Mouse (Mus musculus) limb, embryonic 14.5 days (tissue): ENCODE results near the gene Stat5a. TPM values are rescaled to one million over a fixed set of nuclear protein-coding genes. Genes with fewer than 3 reads are reported as not detected.

Experiments
- ATAC-seq: fragments of 200-750 bp; cut with Nextera tagmentation; 2 replicates; pipeline ENCODE4 v1.8.0; 2017; ENCODE audit warnings: low read depth, moderate number of reproducible peaks, moderate TSS enrichment; ENCODE audit not compliant: low FRiP score
- DNase-seq: peaks from one replicate; pipeline ENCODE4 v3.0.0-alpha.2; 2015; ENCODE audit warnings: low spot score
- H3K27ac ChIP-seq: fragments of 300-500 bp; sonication (generic); replicated peaks from 2 replicates; pipeline ENCODE4 v1.5.1; 2014; ENCODE audit warnings: low read depth, mild to moderate bottlenecking, low read length, moderate library complexity, mixed read lengths
- H3K27me3 ChIP-seq: fragments of 300-500 bp; sonication (generic); 2 replicates; pipeline ENCODE4 v1.6.1; 2014; ENCODE audit warnings: low read length, mixed read lengths; ENCODE audit not compliant: control insufficient read depth, insufficient read depth
- H3K36me3 ChIP-seq: fragments of 300-500 bp; sonication (generic); 2 replicates; pipeline ENCODE4 v1.6.1; 2014; ENCODE audit warnings: mild to moderate bottlenecking, low read length, moderate library complexity, mixed read lengths; ENCODE audit not compliant: control insufficient read depth, insufficient read depth
- H3K4me1 ChIP-seq: fragments of 300-500 bp; sonication (generic); 2 replicates; pipeline ENCODE4 v1.6.1; 2014; ENCODE audit warnings: antibody characterized with exemption, low read length, mixed read lengths; ENCODE audit not compliant: control insufficient read depth, insufficient read depth
- H3K4me2 ChIP-seq: fragments of 300-500 bp; sonication (generic); replicated peaks from 2 replicates; pipeline ENCODE4 v1.6.1; 2014; ENCODE audit warnings: low read depth, mild to moderate bottlenecking, low read length, moderate library complexity; ENCODE audit not compliant: severe bottlenecking
- H3K4me3 ChIP-seq: fragments of 300-500 bp; sonication (generic); replicated peaks from 2 replicates; pipeline ENCODE4 v1.5.1; 2014; ENCODE audit warnings: low read length
- H3K9ac ChIP-seq: fragments of 300-500 bp; sonication (generic); 2 replicates; pipeline ENCODE4 v1.6.1; 2014; ENCODE audit warnings: mild to moderate bottlenecking, low read depth, low read length, moderate library complexity; ENCODE audit not compliant: severe bottlenecking
- H3K9me3 ChIP-seq: fragments of 300-500 bp; sonication (generic); 2 replicates; pipeline ENCODE4 v1.6.1; 2016; ENCODE audit warnings: low read length; ENCODE audit not compliant: control insufficient read depth
- POLR2A ChIP-seq: fragments of 200-500 bp; IDR thresholded peaks from 2 replicates; pipeline ENCODE4 v1.8.0; 2012; ENCODE audit warnings: inconsistent platforms, mild to moderate bottlenecking, moderate library complexity, borderline replicate concordance; ENCODE audit not compliant: insufficient read depth, insufficient read length; ENCODE audit errors: extremely low read depth
- WGBS: fragments of 180-500 bp; shearing (Covaris S2); extraction: QIAGEN DNeasy Blood & Tissue Kit; methylation state at CpG from one replicate; pipeline ENCODE4 v1.1.7; 2014; 5-methylcytosine and 5-hydroxymethylcytosine counted together
- polyA plus RNA-seq, 2 experiments: library from polyadenylated mRNA; depleted of rRNA in 1 of 2; stranded (reverse) in 1 of 2; unstranded in 1 of 2; fragments of >200 nt; fragmentation: Nextera tagmentation in 1 of 2; extraction: Ambion mirVana in 1 of 2; gene quantifications; 2 replicates each; pipeline versions ENCODE4 v1.2.1 to v1.2.3; 2012 to 2014

Gene Stat5a
- polyA plus RNA-seq, 2 experiments: 7.8 to 8.0 TPM

DNA sequence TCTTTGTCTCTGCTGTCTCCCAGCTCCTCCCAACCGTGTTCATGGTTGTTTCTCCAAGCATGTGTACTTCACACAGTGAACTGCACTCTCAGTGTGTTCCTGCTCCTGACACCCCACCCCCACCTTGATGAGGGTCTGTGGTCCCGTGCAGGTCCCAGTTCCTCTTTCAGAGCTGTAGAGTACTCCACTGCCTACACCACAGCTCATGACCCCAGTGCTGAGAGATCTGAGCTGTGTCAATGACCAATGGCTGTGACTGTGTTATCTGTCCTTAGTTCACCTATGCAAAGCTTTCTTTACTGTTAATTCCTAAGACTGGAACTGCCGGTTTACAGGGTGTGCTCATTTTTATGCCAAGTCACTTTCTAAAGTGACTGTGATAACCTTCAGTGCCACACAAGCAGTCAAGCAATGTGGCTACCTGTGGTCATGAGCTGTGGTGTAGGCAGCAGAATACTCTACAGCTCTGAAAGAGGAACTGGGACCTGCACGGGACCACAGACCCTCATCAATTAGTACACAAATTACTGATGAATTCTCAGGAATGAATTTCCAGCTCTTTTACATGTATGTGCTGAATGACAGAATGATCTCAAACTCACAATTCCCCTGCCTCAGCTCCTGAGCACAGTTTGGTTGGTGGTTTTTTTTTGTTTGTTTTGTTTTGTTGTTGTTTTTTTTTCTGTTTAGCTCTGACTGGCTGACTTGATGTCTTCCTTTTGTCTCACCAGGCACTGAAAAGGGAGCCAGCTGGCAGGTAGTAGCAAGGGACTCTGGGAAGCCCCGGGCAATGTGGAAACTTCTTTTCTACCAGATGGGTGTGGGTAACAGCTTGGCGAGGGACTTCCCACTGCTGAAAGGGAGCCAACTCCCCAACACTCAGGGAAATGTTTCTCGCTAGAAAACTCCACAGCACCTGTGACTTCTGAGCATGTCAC is 38.4 kb downstream of the Stat5a start:
- Histone ChIP-seq H3K27me3 (no peaks in the 10 kb centered on the region), H3K36me3 (peaks cover 70% of the 10 kb centered on the region), H3K27ac (no peak overlapping the region)

DNA sequence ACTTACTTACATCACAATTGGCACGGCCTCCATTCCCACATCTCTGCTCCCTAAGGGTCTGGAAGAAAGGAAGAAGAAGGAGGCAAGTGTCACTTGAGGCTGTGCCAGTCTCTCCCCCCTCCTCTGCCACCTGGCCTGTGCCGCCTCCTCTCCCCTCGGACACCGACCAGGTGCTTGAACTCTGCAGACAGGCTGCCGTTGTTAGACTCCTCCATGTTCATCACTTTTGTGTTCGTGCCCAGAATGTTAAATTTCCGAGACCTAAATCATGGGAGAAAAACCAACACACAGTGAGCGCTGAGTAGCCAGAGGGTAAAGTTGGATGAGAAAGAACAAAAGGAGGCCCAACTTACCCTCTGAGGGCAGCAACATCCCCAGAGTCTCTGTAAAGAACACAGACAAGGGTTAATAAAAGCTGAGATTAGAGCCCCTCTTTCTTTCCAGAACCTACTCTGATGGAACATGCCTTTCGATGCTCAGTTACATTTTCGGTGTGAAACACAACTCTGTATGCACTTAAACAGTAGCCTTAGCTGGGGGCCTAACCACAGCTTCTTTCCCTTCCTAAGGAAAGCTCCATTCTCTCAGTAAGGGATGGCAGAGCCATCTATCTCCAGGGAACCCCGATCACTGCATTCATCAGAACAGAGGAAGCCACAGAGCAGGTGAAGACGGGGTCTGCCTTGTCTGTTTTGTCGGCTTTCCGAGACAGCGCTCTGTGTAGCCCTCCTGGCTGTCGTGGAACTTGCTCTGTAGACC is 39.5 kb downstream of the Stat5a start:
- no peak overlapping the region for H3K4me3 ChIP-seq
- no peak for TF ChIP-seq POLR2A
- no peak overlapping the region for H3K27ac ChIP-seq
- H3K9me3 ChIP-seq: no peaks in the 10 kb centered on the region
- DNase-seq (no peak), ATAC-seq (no peak)
- H3K9ac ChIP-seq: no peak overlapping the region
- WGBS: 83% methylated on average over 16 of the region's 16 CpGs
- H3K4me1 ChIP-seq: no peaks in the 10 kb centered on the region
- H3K27me3 ChIP-seq: no peaks in the 10 kb centered on the region
- no peak overlapping the region for H3K4me2 ChIP-seq
- peaks cover 72% of the 10 kb centered on the region for H3K36me3 ChIP-seq

More for the DNA sequence above, 38.4 kb downstream of the Stat5a start:
- no peak for TF ChIP-seq POLR2A
- Histone ChIP-seq H3K4me3 (no peak overlapping the region), H3K9ac (no peak overlapping the region), H3K4me1 (no peaks in the 10 kb centered on the region), H3K4me2 (no peak overlapping the region), H3K9me3 (no peaks in the 10 kb centered on the region)
- ATAC-seq: no peak
- 77% methylated on average over 7 of the region's 7 CpGs for WGBS
- peak; percentile 29 for DNase-seq

DNA sequence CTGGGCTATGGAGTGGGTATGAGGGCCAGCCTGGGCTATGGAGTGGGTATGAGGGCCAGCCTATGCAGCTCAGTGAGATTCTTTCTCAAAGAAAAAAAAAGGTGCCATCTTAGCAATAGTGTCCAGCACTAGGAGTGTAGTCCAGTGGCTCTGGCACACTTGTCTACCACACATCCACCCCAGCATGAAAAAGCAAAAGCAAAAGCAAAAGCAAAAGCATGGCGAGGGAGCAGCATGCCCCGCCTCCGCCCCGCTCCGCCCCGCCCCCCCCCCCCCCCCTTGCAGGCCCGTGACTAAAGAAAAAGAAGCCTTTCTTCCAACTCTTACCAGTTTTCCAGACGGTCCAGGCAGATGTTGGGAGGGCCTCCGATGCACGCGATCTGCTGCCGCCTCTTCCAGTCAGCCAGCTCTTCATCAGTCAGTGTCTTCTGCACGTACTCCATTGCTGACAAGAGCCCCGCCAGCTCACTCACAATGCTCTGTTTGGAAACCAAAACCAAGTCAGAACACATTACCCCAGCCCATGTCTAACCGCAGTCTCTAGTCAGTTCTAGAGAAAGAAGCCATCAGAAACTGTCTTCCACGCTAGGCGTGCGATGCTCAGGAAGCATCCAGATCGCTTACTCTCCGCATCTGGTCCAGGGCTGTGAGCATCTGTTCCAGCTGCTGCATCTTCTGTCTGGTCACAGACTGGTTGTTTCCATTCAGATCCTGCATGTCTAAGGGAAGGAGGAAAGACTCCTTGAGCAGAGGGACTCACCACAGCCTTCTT is 45.6 kb downstream of the Stat5a start:
- WGBS: 70% methylated on average over 19 of the region's 20 CpGs
- DNase-seq (no peak), ATAC-seq (no peak)
- H3K9ac ChIP-seq: no peak overlapping the region
- H3K27me3 ChIP-seq: no peaks in the 10 kb centered on the region
- H3K36me3 ChIP-seq: peaks cover 69% of the 10 kb centered on the region
- no peak for TF ChIP-seq POLR2A
- H3K4me3 ChIP-seq: no peak overlapping the region
- no peak overlapping the region for H3K27ac ChIP-seq
- no peak overlapping the region for H3K4me2 ChIP-seq
- no peaks in the 10 kb centered on the region for H3K4me1 ChIP-seq
- H3K9me3 ChIP-seq: no peaks in the 10 kb centered on the region

DNA sequence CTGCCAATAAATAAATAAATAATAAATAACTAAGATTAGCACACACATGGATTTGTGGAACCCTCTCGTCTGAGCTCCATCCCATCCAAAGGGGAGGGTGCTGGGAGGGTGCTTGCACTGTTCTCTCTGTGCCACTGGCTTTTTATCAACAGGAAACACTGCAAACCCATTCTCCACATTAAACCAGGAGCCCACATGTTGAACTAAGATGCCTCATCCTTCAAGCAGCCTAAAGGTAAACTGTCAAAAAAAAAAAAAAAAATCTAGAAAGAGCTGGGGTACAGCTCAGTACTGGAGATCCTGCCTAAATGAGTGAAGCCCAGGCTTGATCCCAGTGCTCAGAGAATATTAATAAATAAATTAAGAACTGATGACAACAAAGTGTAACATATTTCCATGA is 46.8 kb downstream of the Stat5a start:
- Histone ChIP-seq H3K9ac (no peak overlapping the region), H3K27ac (no peak overlapping the region), H3K9me3 (no peaks in the 10 kb centered on the region), H3K4me3 (no peak overlapping the region), H3K4me2 (no peak overlapping the region), H3K36me3 (peaks cover 70% of the 10 kb centered on the region), H3K27me3 (no peaks in the 10 kb centered on the region), H3K4me1 (no peaks in the 10 kb centered on the region)
- DNase-seq (no peak), ATAC-seq (no peak)
- no peak for TF ChIP-seq POLR2A
- 63% methylated on average over 1 of the region's 1 CpGs for WGBS

DNA sequence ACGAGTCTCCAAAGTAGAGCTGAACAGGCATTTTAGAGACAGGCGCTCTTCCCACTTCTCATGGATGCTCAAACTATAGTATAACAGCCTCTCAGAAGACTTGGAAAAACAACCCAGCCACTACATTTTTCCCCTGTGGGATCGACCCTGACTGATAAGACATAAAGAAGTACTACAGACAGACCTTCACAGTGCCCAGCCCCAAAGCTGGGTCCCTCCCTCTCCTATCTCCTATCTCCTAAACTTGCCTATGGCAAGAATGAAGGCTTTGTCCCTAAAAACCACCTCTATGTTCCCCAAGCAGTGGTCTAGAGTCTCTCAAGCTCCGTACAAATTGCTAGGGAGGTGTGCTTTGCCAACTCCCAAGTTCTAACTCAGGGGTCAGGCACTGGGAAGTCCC is 47.7 kb downstream of the Stat5a start:
- Histone ChIP-seq H3K9ac (no peak overlapping the region), H3K27ac (no peak overlapping the region), H3K4me2 (no peak overlapping the region), H3K4me1 (no peaks in the 10 kb centered on the region), H3K36me3 (peaks cover 65% of the 10 kb centered on the region), H3K9me3 (no peaks in the 10 kb centered on the region), H3K4me3 (no peak overlapping the region), H3K27me3 (no peaks in the 10 kb centered on the region)
- ATAC-seq: no peak
- no peak for DNase-seq
- 88% methylated on average over 4 of the region's 4 CpGs for WGBS
- TF ChIP-seq POLR2A: no peak
